Mouse (Mus musculus) hindbrain, embryonic 13.5 days (tissue): Measurements from ENCODE around the gene Neu4. TPM values are rescaled to one million over a fixed set of nuclear protein-coding genes. Genes with fewer than 3 reads are reported as not detected.

Source experiments
- ATAC-seq: fragments of 200-750 bp; cut with Nextera tagmentation; 2 replicates; pipeline ENCODE4 v1.8.0; 2017; ENCODE audit warnings: moderate TSS enrichment; ENCODE audit not compliant: low FRiP score
- H3K27ac ChIP-seq: fragments of 300-500 bp; sonication (generic); 2 replicates; pipeline ENCODE4 v1.5.1; 2015; ENCODE audit warnings: inconsistent platforms, mild to moderate bottlenecking, moderate library complexity
- H3K27me3 ChIP-seq: fragments of 300-500 bp; sonication (generic); 2 replicates; pipeline ENCODE4 v1.6.1; 2015; ENCODE audit warnings: mild to moderate bottlenecking, inconsistent platforms
- H3K36me3 ChIP-seq: fragments of 300-500 bp; sonication (generic); 2 replicates; pipeline ENCODE4 v1.6.1; 2015; ENCODE audit warnings: mild to moderate bottlenecking, inconsistent platforms
- H3K4me1 ChIP-seq: fragments of 300-500 bp; sonication (generic); replicated peaks from 2 replicates; pipeline ENCODE4 v1.6.1; 2015; ENCODE audit warnings: inconsistent platforms
- H3K4me2 ChIP-seq: fragments of 300-500 bp; sonication (generic); 2 replicates; pipeline ENCODE4 v1.6.1; 2015; ENCODE audit warnings: inconsistent platforms, mild to moderate bottlenecking, moderate library complexity
- H3K4me3 ChIP-seq: fragments of 300-500 bp; sonication (generic); 2 replicates; pipeline ENCODE4 v1.5.1; 2015; ENCODE audit warnings: mild to moderate bottlenecking, inconsistent platforms
- H3K9ac ChIP-seq: fragments of 300-500 bp; sonication (generic); 2 replicates; pipeline ENCODE4 v1.6.1; 2015; ENCODE audit warnings: mild to moderate bottlenecking, inconsistent platforms
- H3K9me3 ChIP-seq: fragments of 300-500 bp; sonication (generic); 2 replicates; pipeline ENCODE4 v1.6.1; 2016; ENCODE audit warnings: inconsistent platforms
- WGBS: fragments of 180-500 bp; shearing (Covaris S2); methylation state at CpG from one replicate; pipeline ENCODE4 v1.1.7; 2015; 5-methylcytosine and 5-hydroxymethylcytosine counted together
- polyA plus RNA-seq: library from polyadenylated mRNA; unstranded; fragments of >200 nt; fragmentation: Nextera tagmentation; extraction: Ambion mirVana; gene quantifications from 2 replicates; pipeline ENCODE4 v1.2.1, GENCODE M21; 2015

Gene Neu4
- polyA plus RNA-seq, 1 experiment from 2014 or later, result not detected

DNA sequence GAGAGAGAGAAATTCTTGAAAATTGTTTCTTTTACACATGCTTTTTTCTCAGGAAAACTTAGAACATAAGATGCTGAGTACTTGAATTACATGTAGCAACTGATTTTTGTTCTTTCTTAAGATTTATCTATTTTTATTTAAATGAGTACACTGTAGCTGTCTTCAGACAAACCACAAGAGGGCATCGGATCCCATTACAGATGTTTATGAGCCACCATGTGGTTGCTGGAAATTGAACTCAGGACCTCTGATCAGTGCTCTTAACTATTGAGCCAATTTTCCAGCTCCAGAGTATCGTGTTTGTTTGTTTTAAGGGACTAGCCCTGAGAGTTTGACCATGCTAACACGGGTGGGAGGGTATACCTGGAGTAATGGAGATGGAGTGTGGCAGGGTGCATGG lies 8.6 kb upstream of the Neu4 start:
- Histone ChIP-seq H3K4me2 (no peak overlapping the region), H3K4me1 (no peaks in the 10 kb centered on the region), H3K27me3 (no peaks in the 10 kb centered on the region), H3K36me3 (no peaks in the 10 kb centered on the region), H3K27ac (no peak overlapping the region), H3K4me3 (no peak overlapping the region), H3K9me3 (no peaks in the 10 kb centered on the region), H3K9ac (no peak overlapping the region)
- 68% methylated on average over 3 of the region's 3 CpGs for WGBS
- no peak for ATAC-seq

DNA sequence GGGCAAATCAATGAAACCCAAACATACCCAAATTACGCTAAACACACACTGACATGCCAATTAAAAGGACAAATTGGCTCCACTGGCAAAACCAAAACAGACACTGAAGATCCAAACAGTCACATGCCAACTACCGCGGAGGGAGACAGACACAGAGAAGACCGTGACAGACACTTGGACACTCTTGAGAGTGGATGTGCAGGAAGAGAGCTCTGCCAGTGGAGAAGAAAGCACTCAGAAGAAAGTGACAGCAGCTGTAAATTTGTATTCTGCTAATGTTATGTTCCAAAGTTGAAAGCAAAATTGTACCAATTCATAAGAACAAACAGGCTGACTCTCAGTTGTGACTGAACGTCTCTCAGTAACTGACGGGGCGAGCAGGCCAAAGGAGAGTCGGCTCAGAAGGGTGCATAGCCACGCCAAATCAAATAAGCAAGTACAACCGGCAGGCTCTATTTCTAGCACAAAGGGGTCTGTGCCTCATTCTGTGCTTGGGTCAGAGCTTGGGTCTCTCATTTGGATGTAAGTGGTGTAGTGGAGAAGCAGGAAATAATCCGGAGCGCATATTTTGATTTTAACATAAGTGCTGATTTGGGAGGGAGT lies 7.4 kb downstream of the Neu4 start:
- Histone ChIP-seq H3K4me3 (no peak overlapping the region), H3K9ac (no peak overlapping the region), H3K36me3 (no peaks in the 10 kb centered on the region), H3K27me3 (no peaks in the 10 kb centered on the region), H3K9me3 (no peaks in the 10 kb centered on the region), H3K4me2 (no peak overlapping the region), H3K27ac (no peak overlapping the region), H3K4me1 (no peaks in the 10 kb centered on the region)
- WGBS, result 77% methylated on average over 12 of the region's 12 CpGs
- no peak for ATAC-seq

DNA sequence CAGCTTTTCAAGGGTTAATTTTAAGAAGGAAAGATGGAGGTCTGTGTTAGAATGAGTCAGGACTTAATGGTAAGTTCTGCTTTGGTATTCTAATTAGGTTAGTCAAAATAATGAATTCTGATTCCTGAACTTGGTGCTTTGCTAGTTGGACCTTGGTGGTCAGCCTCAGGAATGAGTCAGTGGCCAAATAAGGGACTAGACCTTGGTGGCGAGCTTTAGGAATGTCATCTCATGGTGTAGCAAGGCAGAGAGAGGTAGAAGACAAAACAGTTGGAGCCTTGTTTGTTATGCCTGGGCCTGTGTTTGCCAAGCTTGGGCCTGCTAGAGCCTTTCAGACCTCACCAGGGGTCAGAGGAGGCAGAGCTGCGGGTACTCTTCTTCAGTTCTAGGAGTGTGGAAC lies 8.5 kb downstream of the Neu4 start:
- H3K4me2 ChIP-seq, result no peak overlapping the region
- H3K9ac ChIP-seq, result no peak overlapping the region
- no peak for ATAC-seq
- 94% methylated on average over 2 of the region's 2 CpGs for WGBS
- H3K4me1 ChIP-seq, result no peaks in the 10 kb centered on the region
- H3K36me3 ChIP-seq, result no peaks in the 10 kb centered on the region
- no peaks in the 10 kb centered on the region for H3K9me3 ChIP-seq
- H3K27me3 ChIP-seq, result no peaks in the 10 kb centered on the region
- no peak overlapping the region for H3K27ac ChIP-seq
- no peak overlapping the region for H3K4me3 ChIP-seq

DNA sequence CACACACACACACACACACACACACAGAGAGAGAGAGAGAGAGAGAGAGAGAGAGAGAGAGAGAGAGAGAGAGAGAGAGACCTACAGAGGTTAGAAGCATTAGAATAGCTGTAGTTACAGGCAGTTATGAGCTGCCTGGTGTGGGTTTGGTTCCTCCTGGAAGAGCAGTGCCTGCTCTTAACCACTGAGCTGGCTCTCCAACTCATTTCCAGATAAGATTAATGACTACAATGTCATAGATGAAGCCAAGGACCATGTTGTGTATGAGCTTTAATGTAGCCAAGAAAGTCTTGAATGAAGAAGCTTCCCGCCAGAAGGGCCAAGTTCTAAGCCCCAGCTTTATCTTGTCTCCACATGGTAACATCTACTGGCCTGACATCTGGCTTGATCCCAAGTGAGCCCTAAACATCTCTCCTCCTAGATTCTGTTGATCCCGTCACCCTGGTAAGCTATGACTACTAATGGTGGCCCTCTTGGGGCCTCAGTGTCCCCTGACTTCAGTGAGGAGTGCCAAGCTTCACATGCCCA lies 12.9 kb downstream of the Neu4 start:
- no peak overlapping the region for H3K4me3 ChIP-seq
- H3K4me2 ChIP-seq, result no peak overlapping the region
- H3K4me1 ChIP-seq, result peaks cover 12% of the 10 kb centered on the region
- no peak overlapping the region for H3K27ac ChIP-seq
- no peaks in the 10 kb centered on the region for H3K36me3 ChIP-seq
- WGBS, result 94% methylated on average over 2 of the region's 2 CpGs
- no peaks in the 10 kb centered on the region for H3K27me3 ChIP-seq
- no peak for ATAC-seq
- H3K9me3 ChIP-seq, result no peaks in the 10 kb centered on the region
- no peak overlapping the region for H3K9ac ChIP-seq

DNA sequence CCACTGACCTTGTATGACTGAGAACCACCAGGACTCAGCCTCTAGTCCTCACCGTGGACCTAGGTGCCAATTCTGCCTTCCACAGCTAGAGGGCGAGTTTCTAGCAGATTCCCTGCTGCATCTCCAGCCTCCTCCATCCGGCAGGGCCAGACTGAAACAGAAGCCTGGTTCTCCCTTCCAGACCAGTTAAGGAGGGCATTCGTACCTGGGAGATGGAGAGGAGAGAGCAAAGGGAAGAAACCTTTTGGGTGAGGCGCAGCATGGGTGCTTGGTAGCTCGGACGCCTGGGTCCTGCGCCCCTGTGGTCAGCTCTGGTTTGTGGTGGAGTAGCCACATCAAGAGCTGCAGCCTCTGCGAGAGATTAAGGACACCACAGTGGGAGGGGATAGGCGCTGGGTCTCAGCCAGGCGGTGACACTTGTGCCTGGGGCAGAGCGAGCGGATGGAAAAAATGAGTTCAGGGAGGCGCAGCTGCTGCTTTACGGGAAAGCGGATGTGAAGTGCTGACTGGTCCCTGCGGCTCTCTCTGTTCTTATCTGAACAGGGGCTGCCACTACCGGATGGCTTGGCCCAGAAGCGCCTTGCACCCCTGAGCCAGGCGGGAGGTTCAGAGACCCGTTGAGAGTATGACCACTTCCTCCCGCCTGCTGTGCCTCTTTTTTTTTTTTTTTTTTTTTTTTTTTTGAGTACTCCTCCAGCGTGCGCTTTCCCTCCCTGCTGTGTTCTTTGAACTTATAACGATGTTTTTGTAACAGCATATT lies 14.9 kb downstream of the Neu4 start:
- peak; percentile 93 for ATAC-seq
- WGBS, result under 1% methylated on average over 25 of the region's 25 CpGs
- peak overlapping the region; percentile 86 for H3K27ac ChIP-seq
- H3K9me3 ChIP-seq, result no peaks in the 10 kb centered on the region
- H3K27me3 ChIP-seq, result no peaks in the 10 kb centered on the region
- H3K9ac ChIP-seq, result peak overlapping the region; percentile 76
- peaks cover 12% of the 10 kb centered on the region for H3K4me1 ChIP-seq
- H3K4me2 ChIP-seq, result peak overlapping the region; percentile 82
- H3K4me3 ChIP-seq, result peak overlapping the region; percentile 47
- no peaks in the 10 kb centered on the region for H3K36me3 ChIP-seq

DNA sequence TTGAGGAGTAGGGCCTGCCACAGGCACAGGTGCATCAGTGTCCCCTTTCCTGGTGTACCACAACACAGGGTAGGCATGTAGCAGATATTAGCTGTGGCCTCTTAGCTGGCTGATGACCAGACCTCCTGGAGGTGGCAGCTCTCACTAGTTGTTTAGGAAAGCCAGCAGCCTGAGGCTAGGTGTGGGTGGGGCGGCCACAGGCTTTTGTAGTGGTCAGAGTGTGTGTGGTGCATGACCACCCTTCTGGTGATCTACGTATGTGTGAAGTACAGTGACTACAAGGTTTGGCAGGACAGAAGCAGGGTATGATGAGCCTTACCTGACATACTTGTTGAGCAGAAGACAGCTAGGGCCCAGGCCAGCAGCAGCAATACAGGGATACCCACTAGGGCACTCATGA lies 20.1 kb downstream of the Neu4 start:
- 93% methylated on average over 2 of the region's 2 CpGs for WGBS
- ATAC-seq, result no peak

DNA sequence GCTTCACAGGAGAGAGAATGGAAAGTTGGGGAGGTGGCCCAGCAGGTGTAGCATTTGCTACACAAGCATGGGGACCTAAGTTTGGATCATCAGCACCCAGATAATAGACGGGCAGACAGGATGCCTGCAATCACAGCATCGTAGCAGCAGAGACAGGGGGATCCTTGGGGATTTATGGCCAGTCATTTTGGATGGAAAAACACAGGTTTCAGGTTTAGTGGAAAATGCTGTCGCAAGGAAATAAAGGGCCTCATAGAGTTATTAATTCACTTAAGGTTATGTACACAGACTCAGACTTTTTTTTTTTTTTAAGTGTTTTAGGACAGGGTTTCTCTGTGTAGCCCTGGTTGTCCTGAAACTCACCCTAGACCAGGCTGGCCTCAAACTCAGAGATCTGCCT lies 25.3 kb downstream of the Neu4 start:
- ATAC-seq, result no peak
- Histone ChIP-seq H3K9me3 (no peaks in the 10 kb centered on the region), H3K4me3 (no peak overlapping the region), H3K36me3 (no peaks in the 10 kb centered on the region), H3K27ac (no peak overlapping the region), H3K4me2 (no peak overlapping the region), H3K27me3 (no peaks in the 10 kb centered on the region), H3K4me1 (no peaks in the 10 kb centered on the region), H3K9ac (no peak overlapping the region)
- 82% methylated on average over 3 of the region's 3 CpGs for WGBS

More for the DNA sequence above, 20.1 kb downstream of the Neu4 start:
- Histone ChIP-seq H3K9me3 (no peaks in the 10 kb centered on the region), H3K4me1 (peaks cover 7% of the 10 kb centered on the region), H3K4me2 (no peak overlapping the region), H3K27ac (no peak overlapping the region), H3K4me3 (no peak overlapping the region), H3K36me3 (no peaks in the 10 kb centered on the region), H3K27me3 (no peaks in the 10 kb centered on the region), H3K9ac (no peak overlapping the region)

DNA sequence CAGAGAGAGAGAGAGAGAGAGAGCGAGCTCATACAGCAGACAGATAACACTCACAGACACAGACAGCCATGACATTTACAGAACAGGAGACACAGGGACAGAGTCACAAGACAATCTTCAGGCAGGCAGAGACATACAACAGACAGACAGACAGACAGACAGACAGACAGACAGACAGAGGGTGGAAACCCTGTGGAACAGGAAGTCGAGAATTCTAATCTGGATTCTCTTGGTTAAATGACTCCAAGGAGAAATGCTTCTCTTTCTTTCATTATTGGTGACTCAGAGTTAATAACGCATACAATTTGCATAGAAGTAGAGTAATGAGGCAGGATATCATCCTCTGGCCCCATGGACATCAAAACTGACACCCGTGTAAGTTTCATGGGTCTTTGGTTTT lies 26.3 kb downstream of the Neu4 start:
- Histone ChIP-seq H3K4me3 (no peak overlapping the region), H3K27ac (no peak overlapping the region), H3K4me2 (no peak overlapping the region), H3K9ac (no peak overlapping the region), H3K27me3 (no peaks in the 10 kb centered on the region), H3K9me3 (no peaks in the 10 kb centered on the region), H3K36me3 (no peaks in the 10 kb centered on the region), H3K4me1 (no peaks in the 10 kb centered on the region)
- 77% methylated on average over 4 of the region's 4 CpGs for WGBS
- ATAC-seq, result no peak

DNA sequence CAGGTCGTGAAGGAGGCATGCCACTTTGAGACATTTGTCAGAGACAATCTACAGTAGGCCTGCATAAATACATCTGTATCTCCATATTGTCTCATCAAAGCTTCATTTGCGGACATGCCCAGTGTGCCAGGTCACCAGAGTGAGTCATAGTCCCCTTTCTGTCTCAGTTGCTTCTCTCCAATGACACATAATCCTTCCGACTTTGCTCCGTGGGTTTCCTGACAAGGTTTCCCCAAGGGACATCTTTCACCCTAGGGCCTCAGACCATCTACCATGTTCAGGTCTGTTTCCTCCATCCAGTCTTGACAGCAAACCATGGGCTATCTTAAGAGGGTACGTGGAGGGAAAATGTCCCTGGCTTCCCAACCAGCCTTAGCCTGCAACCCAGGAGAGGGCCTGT lies 30.9 kb downstream of the Neu4 start:
- H3K27me3 ChIP-seq, result no peaks in the 10 kb centered on the region
- no peaks in the 10 kb centered on the region for H3K9me3 ChIP-seq
- no peak overlapping the region for H3K4me3 ChIP-seq
- no peak overlapping the region for H3K4me2 ChIP-seq
- WGBS, result 93% methylated on average over 5 of the region's 5 CpGs
- H3K36me3 ChIP-seq, result no peaks in the 10 kb centered on the region
- no peak for ATAC-seq
- no peaks in the 10 kb centered on the region for H3K4me1 ChIP-seq
- no peak overlapping the region for H3K27ac ChIP-seq
- H3K9ac ChIP-seq, result no peak overlapping the region

DNA sequence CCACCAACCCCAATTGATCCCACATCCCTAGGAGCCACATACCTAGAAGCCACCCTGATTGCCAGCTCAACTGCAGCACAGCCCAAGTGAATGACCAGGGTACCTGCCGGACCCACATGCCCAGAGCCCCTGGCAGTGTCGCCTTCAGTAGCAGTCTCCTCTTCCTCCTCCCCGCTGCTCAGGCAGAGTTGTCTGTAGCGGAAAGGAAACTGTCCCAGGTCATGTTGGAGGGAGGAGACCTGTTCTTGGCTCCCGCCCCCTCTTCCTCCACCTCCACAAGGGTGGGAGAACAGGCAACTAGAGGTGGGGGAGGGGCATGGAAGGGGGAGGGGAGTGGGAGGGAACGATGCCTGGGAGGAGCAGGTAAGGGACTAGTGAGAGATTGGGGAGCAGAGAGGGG lies 32.1 kb downstream of the Neu4 start, which contains the start of gene Pdcd1:
Gene Pdcd1 (minus strand): TSS at position 181 of the 400 bp plus-strand sequence.
- Histone ChIP-seq H3K27ac (no peak within 1 kb of the TSS), H3K4me1 (no peaks in the 10 kb centered on the region), H3K36me3 (no peaks in the 10 kb centered on the region), H3K9ac (no peak within 1 kb of the TSS), H3K9me3 (no peaks in the 10 kb centered on the region), H3K27me3 (no peaks in the 10 kb centered on the region), H3K4me2 (no peak within 1 kb of the TSS), H3K4me3 (no peak within 1 kb of the TSS)
- no peak for ATAC-seq
- 68% methylated on average over 6 of the region's 6 CpGs for WGBS

DNA sequence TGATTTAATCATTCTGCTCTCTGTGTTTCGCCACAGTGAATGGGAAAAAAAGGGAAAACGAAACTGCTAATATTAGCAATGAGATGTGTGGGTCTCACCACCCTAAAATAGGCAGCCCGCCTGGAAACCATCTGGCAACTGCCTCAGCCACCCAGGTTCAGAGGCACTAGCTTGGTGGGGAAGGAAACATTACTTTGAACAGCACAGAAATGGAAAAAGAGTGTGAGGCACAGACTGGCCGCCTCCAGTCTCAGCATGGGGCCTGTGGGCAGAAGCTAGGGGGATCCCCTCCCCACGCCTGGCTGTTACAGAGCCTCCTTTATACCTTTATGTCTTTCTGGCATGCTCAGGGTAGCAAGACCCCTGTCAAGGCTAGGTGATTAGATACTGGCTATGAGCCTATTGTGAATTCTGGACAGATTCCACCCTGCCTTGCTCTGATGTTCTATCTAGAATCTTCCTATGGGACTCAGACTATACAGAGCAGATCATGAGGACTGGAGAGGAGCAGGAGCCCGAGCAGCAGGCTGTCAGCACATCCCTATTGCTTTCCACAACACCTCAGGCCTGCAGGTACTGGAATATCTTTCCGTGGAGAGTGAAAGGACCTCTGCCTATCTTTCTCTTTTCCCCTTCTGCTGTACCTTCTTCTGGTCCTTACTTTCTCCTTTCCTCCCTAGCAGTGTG lies 33.4 kb downstream of the Neu4 start:
- H3K4me1 ChIP-seq, result no peaks in the 10 kb centered on the region
- H3K4me2 ChIP-seq, result no peak overlapping the region
- ATAC-seq, result no peak
- H3K27me3 ChIP-seq, result no peaks in the 10 kb centered on the region
- H3K9ac ChIP-seq, result no peak overlapping the region
- H3K4me3 ChIP-seq, result no peak overlapping the region
- no peak overlapping the region for H3K27ac ChIP-seq
- 76% methylated on average over 7 of the region's 7 CpGs for WGBS
- no peaks in the 10 kb centered on the region for H3K36me3 ChIP-seq
- H3K9me3 ChIP-seq, result no peaks in the 10 kb centered on the region

DNA sequence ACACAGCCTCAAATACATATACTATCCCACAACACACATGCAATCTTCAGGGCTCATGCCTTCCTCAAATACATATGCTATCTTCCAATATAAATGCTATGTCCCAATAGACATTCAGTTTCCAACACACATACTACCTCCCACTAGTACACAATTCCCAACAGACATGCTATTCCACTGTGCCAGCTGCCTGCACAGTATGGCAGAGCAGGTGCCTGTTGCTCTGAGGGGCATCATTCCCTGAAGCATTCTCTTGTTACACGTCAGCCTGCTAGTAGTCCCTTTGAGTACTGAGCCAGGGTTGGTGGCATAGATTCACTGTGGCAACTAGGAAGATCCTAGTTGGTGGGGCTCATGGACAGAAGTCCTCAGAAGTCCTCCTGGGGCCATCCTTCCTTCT lies 34.2 kb downstream of the Neu4 start:
- H3K9me3 ChIP-seq, result no peaks in the 10 kb centered on the region
- no peak overlapping the region for H3K27ac ChIP-seq
- no peak overlapping the region for H3K9ac ChIP-seq
- H3K4me1 ChIP-seq, result no peaks in the 10 kb centered on the region
- ATAC-seq, result no peak
- no peaks in the 10 kb centered on the region for H3K27me3 ChIP-seq
- no peak overlapping the region for H3K4me3 ChIP-seq
- no peaks in the 10 kb centered on the region for H3K36me3 ChIP-seq
- WGBS, result 62% methylated on average over 1 of the region's 1 CpGs
- H3K4me2 ChIP-seq, result no peak overlapping the region
